Mouse (Mus musculus): ENCODE results near the gene Krt15. TPM values are rescaled to one million over a fixed set of nuclear protein-coding genes. Genes with fewer than 3 reads are reported as not detected.

The Krt15 gene
- polyA plus RNA-seq, 1 experiment, result 0.37 TPM

GRCm38 (mm10) chr11:100147566-100148353 lies 12.0 kb upstream of the Krt15 start:
- TF ChIP-seq CTCF (IDR thresholded peaks at IDR 0.05; ENCODE audit: low read depth, low read length) (no peak), EP300 (IDR thresholded peaks at IDR 0.05; ENCODE audit: insufficient read depth, low read depth, low read length) (no peak), POLR2A (IDR thresholded peaks at IDR 0.05; ENCODE audit: insufficient read depth, low read length) (no peak)
- no peak overlapping the region for H3K9ac ChIP-seq (ENCODE audit: low read depth, poor library complexity, severe bottlenecking)
- H3K27me3 ChIP-seq (ENCODE audit: control insufficient read depth, insufficient read depth, low read length, poor library complexity, severe bottlenecking), result no peaks in the 10 kb centered on the region
- no peaks in the 10 kb centered on the region for H3K9me3 ChIP-seq (replicated peaks; ENCODE audit: control insufficient read depth, insufficient read depth, low read length, poor library complexity, severe bottlenecking)
- no peaks in the 10 kb centered on the region for H3K36me3 ChIP-seq (ENCODE audit: control insufficient read depth, insufficient read depth, low read length, poor library complexity, severe bottlenecking)
- no peak overlapping the region for H3K4me3 ChIP-seq (ENCODE audit: low read depth, low read length)
- H3K27ac ChIP-seq (ENCODE audit: insufficient read depth, low read length), result no peak overlapping the region
- H3K4me1 ChIP-seq (ENCODE audit: control insufficient read depth, insufficient read depth, low read length), result no peaks in the 10 kb centered on the region

GRCm38 (mm10) chr11:100145858-100146560 lies 10.3 kb upstream of the Krt15 start:
- H3K9ac ChIP-seq (ENCODE audit: low read depth, poor library complexity, severe bottlenecking), result no peak overlapping the region

GRCm38 (mm10) chr11:100145104-100145503 lies 9.4 kb upstream of the Krt15 start:
- Histone ChIP-seq H3K4me1 (ENCODE audit: control insufficient read depth, insufficient read depth, low read length) (no peaks in the 10 kb centered on the region), H3K27me3 (ENCODE audit: control insufficient read depth, insufficient read depth, low read length, poor library complexity, severe bottlenecking) (no peaks in the 10 kb centered on the region), H3K36me3 (ENCODE audit: control insufficient read depth, insufficient read depth, low read length, poor library complexity, severe bottlenecking) (no peaks in the 10 kb centered on the region), H3K27ac (ENCODE audit: insufficient read depth, low read length) (no peak overlapping the region), H3K9me3 (replicated peaks; ENCODE audit: control insufficient read depth, insufficient read depth, low read length, poor library complexity, severe bottlenecking) (no peaks in the 10 kb centered on the region), H3K4me3 (ENCODE audit: low read depth, low read length) (peak overlapping the region; percentile 56), H3K9ac (ENCODE audit: low read depth, poor library complexity, severe bottlenecking) (peak overlapping the region; percentile 8)
- TF ChIP-seq CTCF (IDR thresholded peaks at IDR 0.05; ENCODE audit: low read depth, low read length) (no peak), POLR2A (IDR thresholded peaks at IDR 0.05; ENCODE audit: insufficient read depth, low read length) (no peak), EP300 (IDR thresholded peaks at IDR 0.05; ENCODE audit: insufficient read depth, low read depth, low read length) (no peak)

More at GRCm38 (mm10) chr11:100145858-100146560, 10.3 kb upstream of the Krt15 start:
- no peak overlapping the region for H3K27ac ChIP-seq (ENCODE audit: insufficient read depth, low read length)
- H3K36me3 ChIP-seq (ENCODE audit: control insufficient read depth, insufficient read depth, low read length, poor library complexity, severe bottlenecking), result no peaks in the 10 kb centered on the region
- no peaks in the 10 kb centered on the region for H3K4me1 ChIP-seq (ENCODE audit: control insufficient read depth, insufficient read depth, low read length)
- H3K9me3 ChIP-seq (replicated peaks; ENCODE audit: control insufficient read depth, insufficient read depth, low read length, poor library complexity, severe bottlenecking), result no peaks in the 10 kb centered on the region
- TF ChIP-seq EP300 (IDR thresholded peaks at IDR 0.05; ENCODE audit: insufficient read depth, low read depth, low read length) (no peak), POLR2A (IDR thresholded peaks at IDR 0.05; ENCODE audit: insufficient read depth, low read length) (no peak)
- peak overlapping the region; percentile 56 for H3K4me3 ChIP-seq (ENCODE audit: low read depth, low read length)
- no peaks in the 10 kb centered on the region for H3K27me3 ChIP-seq (ENCODE audit: control insufficient read depth, insufficient read depth, low read length, poor library complexity, severe bottlenecking)

GRCm38 (mm10) chr11:100140966-100141365 lies 5.2 kb upstream of the Krt15 start:
- Histone ChIP-seq H3K27me3 (ENCODE audit: control insufficient read depth, insufficient read depth, low read length, poor library complexity, severe bottlenecking) (no peaks in the 10 kb centered on the region), H3K36me3 (ENCODE audit: control insufficient read depth, insufficient read depth, low read length, poor library complexity, severe bottlenecking) (no peaks in the 10 kb centered on the region), H3K4me3 (ENCODE audit: low read depth, low read length) (no peak overlapping the region), H3K27ac (ENCODE audit: insufficient read depth, low read length) (no peak overlapping the region), H3K9ac (ENCODE audit: low read depth, poor library complexity, severe bottlenecking) (no peak overlapping the region), H3K9me3 (replicated peaks; ENCODE audit: control insufficient read depth, insufficient read depth, low read length, poor library complexity, severe bottlenecking) (no peaks in the 10 kb centered on the region), H3K4me1 (ENCODE audit: control insufficient read depth, insufficient read depth, low read length) (no peaks in the 10 kb centered on the region)
- TF ChIP-seq CTCF (IDR thresholded peaks at IDR 0.05; ENCODE audit: low read depth, low read length) (no peak), EP300 (IDR thresholded peaks at IDR 0.05; ENCODE audit: insufficient read depth, low read depth, low read length) (no peak), POLR2A (IDR thresholded peaks at IDR 0.05; ENCODE audit: insufficient read depth, low read length) (no peak)

- H3K4me3 ChIP-seq (ENCODE audit: low read depth, low read length), result no peak overlapping the region
- H3K9me3 ChIP-seq (replicated peaks; ENCODE audit: control insufficient read depth, insufficient read depth, low read length, poor library complexity, severe bottlenecking), result no peaks in the 10 kb centered on the region
- TF ChIP-seq POLR2A (IDR thresholded peaks at IDR 0.05; ENCODE audit: insufficient read depth, low read length), result no peak
- TF ChIP-seq CTCF (IDR thresholded peaks at IDR 0.05; ENCODE audit: low read depth, low read length), result no peak
- TF ChIP-seq EP300 (IDR thresholded peaks at IDR 0.05; ENCODE audit: insufficient read depth, low read depth, low read length), result no peak
- no peak overlapping the region for H3K27ac ChIP-seq (ENCODE audit: insufficient read depth, low read length)
- H3K9ac ChIP-seq (ENCODE audit: low read depth, poor library complexity, severe bottlenecking), result no peak overlapping the region
- H3K36me3 ChIP-seq (ENCODE audit: control insufficient read depth, insufficient read depth, low read length, poor library complexity, severe bottlenecking), result no peaks in the 10 kb centered on the region
- no peaks in the 10 kb centered on the region for H3K4me1 ChIP-seq (ENCODE audit: control insufficient read depth, insufficient read depth, low read length)
- no peaks in the 10 kb centered on the region for H3K27me3 ChIP-seq (ENCODE audit: control insufficient read depth, insufficient read depth, low read length, poor library complexity, severe bottlenecking)
Measured at GRCm38 (mm10) chr11:100139391-100139790, 3.7 kb upstream of the Krt15 start.

- Histone ChIP-seq H3K9ac (ENCODE audit: low read depth, poor library complexity, severe bottlenecking) (no peak overlapping the region), H3K27me3 (ENCODE audit: control insufficient read depth, insufficient read depth, low read length, poor library complexity, severe bottlenecking) (no peaks in the 10 kb centered on the region), H3K4me3 (ENCODE audit: low read depth, low read length) (no peak overlapping the region), H3K27ac (ENCODE audit: insufficient read depth, low read length) (no peak overlapping the region), H3K9me3 (replicated peaks; ENCODE audit: control insufficient read depth, insufficient read depth, low read length, poor library complexity, severe bottlenecking) (no peaks in the 10 kb centered on the region), H3K4me1 (ENCODE audit: control insufficient read depth, insufficient read depth, low read length) (no peaks in the 10 kb centered on the region), H3K36me3 (ENCODE audit: control insufficient read depth, insufficient read depth, low read length, poor library complexity, severe bottlenecking) (no peaks in the 10 kb centered on the region)
- TF ChIP-seq POLR2A (IDR thresholded peaks at IDR 0.05; ENCODE audit: insufficient read depth, low read length), result no peak
Measured at GRCm38 (mm10) chr11:100138809-100139208, 3.1 kb upstream of the Krt15 start.

Measured in ES-Bruce4 (cell line).